Mouse (Mus musculus) CH12.LX (cell line): ENCODE measurements around the gene Rbfox1. TPM values are rescaled to one million over a fixed set of nuclear protein-coding genes. Genes with fewer than 3 reads are reported as not detected.

Experiments
- DNase-seq: peaks from one replicate; pipeline ENCODE4 v3.0.0-alpha.2; 2013; ENCODE audit errors: extremely low read depth
- H3K27ac ChIP-seq: 2 replicates; pipeline ENCODE4 v1.5.1; 2012; ENCODE audit warnings: low read depth, mild to moderate bottlenecking, control low read depth, moderate library complexity; ENCODE audit not compliant: insufficient read depth
- H3K27me3 ChIP-seq: replicated peaks from 2 replicates; pipeline ENCODE3; 2012; ENCODE audit warnings: inconsistent platforms
- H3K36me3 ChIP-seq, 2 experiments: replicated peaks in 1 of 2; 2 replicates each; pipeline versions ENCODE3 to v1.6.1; 2012; ENCODE audit warnings: inconsistent platforms in 1 of 2, low read length in 1 of 2, mild to moderate bottlenecking in 1 of 2, mixed read lengths in 1 of 2, moderate library complexity in 1 of 2; ENCODE audit not compliant: control insufficient read depth in 1 of 2, insufficient read depth in 1 of 2
- H3K4me1 ChIP-seq, 2 experiments: 2 replicates each; pipeline ENCODE4 v1.6.1; 2012; ENCODE audit warnings: inconsistent platforms in 1 of 2, moderate library complexity in 1 of 2; ENCODE audit not compliant: insufficient read depth in 2 of 2, control insufficient read depth in 1 of 2
- H3K4me2 ChIP-seq: 2 replicates; pipeline ENCODE4 v1.6.1; 2012; ENCODE audit warnings: low read depth, mild to moderate bottlenecking, control low read depth; ENCODE audit not compliant: poor library complexity, insufficient read depth, severe bottlenecking
- H3K4me3 ChIP-seq, 3 experiments: fragments of 150-350 bp in 1 of 3; sonication (generic) in 1 of 3; replicated peaks in 1 of 3; 2 replicates each; pipeline versions ENCODE3 to v1.5.1; 2011 to 2012; ENCODE audit warnings: low read depth in 2 of 3, low read length in 2 of 3, mild to moderate bottlenecking in 2 of 3, moderate library complexity in 2 of 3, control low read depth in 1 of 3, improper control_type of control experiment in 1 of 3, inconsistent platforms in 1 of 3, mixed read lengths in 1 of 3; ENCODE audit not compliant: poor library complexity in 1 of 3
- H3K79me2 ChIP-seq: replicated peaks from 2 replicates; pipeline ENCODE4 v1.6.1; 2012; ENCODE audit warnings: mild to moderate bottlenecking, moderate library complexity; ENCODE audit not compliant: control insufficient read depth, poor library complexity, insufficient read depth, severe bottlenecking; ENCODE audit errors: extremely low read depth
- H3K9ac ChIP-seq: 2 replicates; pipeline ENCODE4 v1.6.1; 2012; ENCODE audit warnings: low read depth, mild to moderate bottlenecking, control low read depth, moderate library complexity; ENCODE audit not compliant: insufficient read depth
- H3K9me3 ChIP-seq: replicated peaks from 2 replicates; pipeline ENCODE3; 2012; ENCODE audit warnings: low read length, inconsistent platforms, mixed read lengths
- BHLHE40 ChIP-seq: IDR thresholded peaks from 2 replicates; pipeline ENCODE4 v1.6.1; 2011; ENCODE audit warnings: mild to moderate bottlenecking, low read depth, low read length, improper control_type of control experiment
- E2F4 ChIP-seq: IDR thresholded peaks from 2 replicates; pipeline ENCODE4 v1.6.1; 2011; ENCODE audit warnings: low read depth, low read length, improper control_type of control experiment; ENCODE audit not compliant: insufficient replicate concordance
- EP300 ChIP-seq: IDR thresholded peaks from 2 replicates; pipeline ENCODE4 v1.6.1; 2011; ENCODE audit warnings: low read length, improper control_type of control experiment
- JUN ChIP-seq: IDR thresholded peaks from 2 replicates; pipeline ENCODE4 v1.6.1; 2011; ENCODE audit warnings: low read depth, mild to moderate bottlenecking, low read length, improper control_type of control experiment, moderate library complexity; ENCODE audit not compliant: insufficient read depth
- JUND ChIP-seq: conservative IDR thresholded peaks from 2 replicates; pipeline ENCODE4 v1.6.1; 2011; ENCODE audit warnings: low read depth, low read length, improper control_type of control experiment
- KAT2A ChIP-seq: IDR thresholded peaks from 2 replicates; pipeline ENCODE4 v1.6.1; 2012; ENCODE audit warnings: low read length, improper control_type of control experiment, inconsistent platforms; ENCODE audit not compliant: insufficient replicate concordance
- MAX ChIP-seq: IDR thresholded peaks from 2 replicates; pipeline ENCODE4 v1.6.1; 2011; ENCODE audit warnings: low read length, improper control_type of control experiment
- MEF2A ChIP-seq: IDR thresholded peaks from 2 replicates; pipeline ENCODE4 v1.6.1; 2014; ENCODE audit warnings: low read depth, mild to moderate bottlenecking, inconsistent platforms, low read length, improper control_type of control experiment, borderline replicate concordance
- MXI1 ChIP-seq: IDR thresholded peaks from 2 replicates; pipeline ENCODE4 v1.6.1; 2011; ENCODE audit warnings: mild to moderate bottlenecking, low read depth, low read length, improper control_type of control experiment
- NELFE ChIP-seq: IDR thresholded peaks from 2 replicates; pipeline ENCODE4 v1.6.1; 2011; ENCODE audit warnings: low read depth, low read length, improper control_type of control experiment
- PAX5 ChIP-seq: IDR thresholded peaks from 2 replicates; pipeline ENCODE4 v1.6.1; 2012; ENCODE audit warnings: low read length, inconsistent platforms, mixed read lengths
- POLR2A ChIP-seq: IDR thresholded peaks from 2 replicates; pipeline ENCODE4 v1.6.1; 2011; ENCODE audit warnings: low read depth, mild to moderate bottlenecking, improper control_type of control experiment, low read length
- POLR2AphosphoS2 ChIP-seq: IDR thresholded peaks from 2 replicates; pipeline ENCODE4 v1.6.1; 2011; ENCODE audit warnings: low read depth, low read length, improper control_type of control experiment
- TBP ChIP-seq: conservative IDR thresholded peaks from 2 replicates; pipeline ENCODE4 v1.6.1; 2011; ENCODE audit warnings: low read depth, low read length, improper control_type of control experiment
- TCF12 ChIP-seq: IDR thresholded peaks from 2 replicates; pipeline ENCODE4 v1.6.1; 2014; ENCODE audit warnings: low read depth, mild to moderate bottlenecking, inconsistent platforms, low read length, improper control_type of control experiment
- dilution Hi-C: fragments of 300-500 bp; cut with MboI; formaldehyde crosslinking; loops from 2 replicates; pipeline ENCODE4 v1.14.3; 2020; ENCODE audit warnings: low sequenced_read_pairs; ENCODE audit not compliant: extremely low pct_unique_long_range_greater_than_20kb, extremely low pct_ligation_motif_present
- in situ Hi-C: fragments of 300-500 bp; cut with MboI; formaldehyde crosslinking; loops from 3 replicates; pipeline ENCODE4 v1.14.3; 2019; ENCODE audit warnings: low sequenced_read_pairs, low pct_ligation_motif_present, low pct_unique_long_range_greater_than_20kb, mixed read lengths
- polyA plus RNA-seq: library from polyadenylated mRNA; unstranded; fragments of >175 nt; gene quantifications from 2 replicates; pipeline ENCODE4 v1.2.1, GENCODE M21; 2012; ENCODE audit warnings: low read depth; ENCODE audit not compliant: insufficient read length
- total RNA-seq, 2 experiments: library from RNA; depleted of rRNA; stranded (reverse); fragments of 300-350 nt in 1 of 2; fragments of >200 nt in 1 of 2; gene quantifications; 2 replicates each; pipeline ENCODE4 v1.2.3; 2012 to 2014

Gene Rbfox1
- total and polyA plus RNA-seq, 3 experiments: not detected

GRCm38 (mm10) chr16:6919681-6920080, 1034.5 kb downstream of the Rbfox1 start:
- dilution Hi-C loops (no loop called here), in situ Hi-C loops (no loop called here)
- TF ChIP-seq TCF12: no peak
- TF ChIP-seq PAX5: no peak
- TF ChIP-seq JUN: no peak
- no peak for TF ChIP-seq POLR2AphosphoS2
- TF ChIP-seq BHLHE40: no peak
- no peak for TF ChIP-seq POLR2A
- no peak for TF ChIP-seq MAX
- no peak for TF ChIP-seq E2F4
- no peak for TF ChIP-seq MEF2A
- no peak for TF ChIP-seq TBP
- TF ChIP-seq JUND: no peak
- TF ChIP-seq MXI1: no peak
- no peak overlapping the region for H3K9ac ChIP-seq
- H3K79me2 ChIP-seq: no peaks in the 10 kb centered on the region
- no peak for DNase-seq
- no peaks in the 10 kb centered on the region for H3K27me3 ChIP-seq
- no peak overlapping the region for H3K4me2 ChIP-seq
- no peak overlapping the region for H3K27ac ChIP-seq
- no peak overlapping the region for H3K4me3 ChIP-seq
- H3K4me1 ChIP-seq: no peaks in the 10 kb centered on the region
- peaks cover 67% of the 10 kb centered on the region for H3K9me3 ChIP-seq
- no peaks in the 10 kb centered on the region for H3K36me3 ChIP-seq

- H3K27me3 ChIP-seq: no peaks in the 10 kb centered on the region
- in situ Hi-C loops: no loop called here
- no peak overlapping the region for H3K27ac ChIP-seq
- no peak for TF ChIP-seq MAX
- TF ChIP-seq EP300: no peak
- no peak overlapping the region for H3K4me3 ChIP-seq
- DNase-seq: no peak
- H3K9me3 ChIP-seq: peaks cover 74% of the 10 kb centered on the region
- no peaks in the 10 kb centered on the region for H3K36me3 ChIP-seq
- dilution Hi-C loops: no loop called here
- H3K9ac ChIP-seq: no peak overlapping the region
- H3K4me1 ChIP-seq: no peaks in the 10 kb centered on the region
- no peak overlapping the region for H3K4me2 ChIP-seq
- H3K79me2 ChIP-seq: no peaks in the 10 kb centered on the region
These were observed 1042.5 kb downstream of the Rbfox1 start for GRCm38 (mm10) chr16:6927661-6928060.

GRCm38 (mm10) chr16:6930795-6931194, 1045.6 kb downstream of the Rbfox1 start:
- no peaks in the 10 kb centered on the region for H3K27me3 ChIP-seq
- peaks cover 67% of the 10 kb centered on the region for H3K9me3 ChIP-seq
- no peak for TF ChIP-seq EP300
- TF ChIP-seq NELFE: no peak
- TF ChIP-seq KAT2A: no peak
- dilution Hi-C loops: no loop called here
- no peak overlapping the region for H3K27ac ChIP-seq
- H3K4me2 ChIP-seq: no peak overlapping the region
- H3K4me1 ChIP-seq: no peaks in the 10 kb centered on the region
- no peaks in the 10 kb centered on the region for H3K36me3 ChIP-seq
- in situ Hi-C loops: no loop called here
- no peak for DNase-seq
- no peaks in the 10 kb centered on the region for H3K79me2 ChIP-seq
- no peak overlapping the region for H3K4me3 ChIP-seq
- no peak overlapping the region for H3K9ac ChIP-seq
